Mouse (Mus musculus): ENCODE results near the gene Scube2.

Gene Scube2

DNA sequence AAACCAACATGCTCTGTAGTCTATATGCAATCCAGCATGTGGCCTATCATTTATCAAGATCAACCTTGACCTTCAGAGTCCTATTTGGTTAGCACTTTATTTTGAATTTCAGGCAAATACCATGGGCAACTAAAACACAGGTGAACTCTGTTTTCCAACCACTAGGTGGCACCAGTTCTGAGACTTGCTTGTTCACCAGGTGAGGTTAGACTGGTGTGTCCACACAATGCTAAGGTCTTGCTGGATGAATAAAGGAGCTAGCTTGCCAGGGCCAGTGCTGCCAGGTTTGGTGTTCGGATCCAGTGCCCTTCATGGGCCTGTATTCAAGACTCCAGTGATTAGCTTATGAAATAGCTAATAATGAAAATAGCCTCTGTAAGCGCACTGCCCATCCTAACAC is 72.7 kb downstream of the Scube2 start:
- peak; percentile 72 for DNase-seq

DNA sequence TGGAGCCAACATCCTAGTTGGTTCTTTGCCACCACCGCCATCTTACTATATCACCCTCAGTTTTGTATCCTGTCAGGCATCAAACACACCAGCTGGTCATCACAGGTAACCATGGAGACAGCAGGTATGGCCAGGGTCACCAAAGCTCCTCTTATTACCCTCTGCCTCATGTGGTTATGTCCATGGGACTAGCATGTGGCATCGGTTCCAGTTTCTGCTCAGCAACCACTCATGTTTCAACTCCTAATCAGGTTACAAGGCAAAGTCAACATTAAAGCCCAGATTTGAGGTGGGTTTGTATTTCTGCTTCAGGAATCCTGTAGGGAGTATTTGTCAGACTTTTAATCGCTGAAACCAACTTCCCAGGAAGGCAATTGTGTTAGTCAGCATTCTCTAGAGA is 74.7 kb downstream of the Scube2 start:
- DNase-seq = no peak

DNA sequence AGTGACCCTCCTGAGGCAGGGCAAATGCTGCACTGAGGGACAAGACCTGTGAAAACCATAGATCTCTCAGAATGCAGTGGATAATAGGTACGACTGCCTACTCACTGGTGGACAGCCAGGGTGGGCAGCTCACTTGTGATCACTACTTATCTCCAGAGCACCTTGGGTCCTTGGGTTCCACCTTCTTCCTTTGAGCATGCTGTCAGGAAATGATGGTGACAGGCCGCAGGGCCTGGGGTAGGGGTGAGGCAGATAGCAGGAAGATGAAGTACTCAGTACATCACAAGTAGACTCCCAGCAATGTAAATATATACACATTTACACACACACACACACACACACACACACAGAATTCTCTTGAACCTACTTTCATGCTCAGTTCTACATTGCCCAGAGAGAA is 77.6 kb downstream of the Scube2 start:
- no peak for DNase-seq

DNA sequence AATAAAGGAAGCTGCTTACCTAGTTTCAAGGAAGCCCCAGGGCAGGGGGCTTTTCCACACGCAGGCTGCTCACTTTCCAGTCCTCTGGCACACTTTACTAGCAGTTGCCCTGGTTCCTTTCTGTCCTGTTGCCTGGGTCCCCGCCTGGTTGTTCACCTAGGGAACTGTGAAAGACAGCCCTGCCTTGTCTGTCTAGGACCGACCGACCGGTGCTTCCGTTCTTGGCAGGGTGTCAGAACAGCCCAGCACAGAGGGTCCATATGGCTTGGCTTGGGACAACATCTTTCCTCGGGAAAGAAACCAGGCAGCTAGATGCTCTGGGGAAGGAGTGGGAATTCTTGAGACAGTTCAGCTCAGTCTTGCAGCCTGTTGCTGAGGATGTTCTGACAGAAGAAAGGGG is 82.2 kb downstream of the Scube2 start:
- DNase-seq = no peak

DNA sequence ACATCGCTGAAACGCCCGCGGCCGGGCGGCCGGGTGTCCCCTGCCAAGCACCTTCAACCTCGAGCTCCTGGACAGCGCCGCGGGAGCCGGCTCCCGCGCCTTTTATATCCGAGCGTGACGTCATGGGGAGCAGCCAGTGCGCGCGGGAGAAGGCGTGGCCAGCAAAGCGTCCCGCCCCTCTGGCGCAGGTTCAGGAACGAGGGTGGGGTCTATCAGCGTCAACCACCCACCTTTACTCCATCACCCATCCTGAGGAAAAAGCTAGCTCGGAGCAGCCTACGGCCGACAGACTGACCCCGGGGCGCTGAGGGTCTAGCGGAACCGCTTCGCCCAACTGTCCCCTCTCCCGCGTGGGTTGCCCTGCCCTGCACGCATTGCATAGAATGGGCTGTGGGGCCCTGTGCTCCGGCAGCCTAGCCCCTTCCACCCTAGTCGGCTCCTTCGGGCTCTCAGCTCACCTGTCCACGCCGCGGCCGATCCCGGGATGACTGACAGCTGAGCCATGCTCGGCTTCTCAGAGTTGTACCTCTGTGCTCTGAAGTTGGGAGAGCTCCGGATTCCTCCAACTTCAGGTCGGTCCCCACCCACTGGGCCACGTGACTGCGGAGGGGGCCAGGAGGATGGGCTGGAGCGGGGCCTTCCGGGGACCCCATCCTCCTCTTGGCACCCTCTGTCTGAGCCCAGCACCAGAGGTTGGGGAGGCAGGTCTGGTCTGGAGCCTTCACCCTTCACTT is 83.8 kb downstream of the Scube2 start, which contains the start of gene Nrip3:
Nrip3 (minus strand) TSS at position 556 of the 734 bp plus-strand sequence.
- peak; percentile 80 for DNase-seq

DNA sequence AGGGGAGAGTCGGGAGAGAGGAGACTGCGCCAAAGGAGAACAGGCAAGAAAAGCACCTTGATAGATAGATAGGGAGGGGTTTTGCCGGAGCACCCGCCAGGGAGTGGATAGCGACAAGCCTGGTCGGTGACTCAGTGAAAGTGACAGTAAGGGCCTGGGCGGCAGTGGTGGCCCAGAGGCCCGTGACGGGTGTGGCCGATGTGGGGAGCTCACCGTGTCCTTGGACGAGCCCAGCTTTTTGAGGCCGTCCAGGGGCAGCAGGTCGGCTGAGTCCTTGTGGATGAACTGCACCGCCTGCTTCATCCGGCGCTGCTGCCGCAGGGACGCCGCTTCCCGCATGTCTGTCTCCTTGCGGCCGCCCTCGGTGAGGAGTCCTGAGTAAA is 84.4 kb downstream of the Scube2 start:
- no peak for DNase-seq

DNA sequence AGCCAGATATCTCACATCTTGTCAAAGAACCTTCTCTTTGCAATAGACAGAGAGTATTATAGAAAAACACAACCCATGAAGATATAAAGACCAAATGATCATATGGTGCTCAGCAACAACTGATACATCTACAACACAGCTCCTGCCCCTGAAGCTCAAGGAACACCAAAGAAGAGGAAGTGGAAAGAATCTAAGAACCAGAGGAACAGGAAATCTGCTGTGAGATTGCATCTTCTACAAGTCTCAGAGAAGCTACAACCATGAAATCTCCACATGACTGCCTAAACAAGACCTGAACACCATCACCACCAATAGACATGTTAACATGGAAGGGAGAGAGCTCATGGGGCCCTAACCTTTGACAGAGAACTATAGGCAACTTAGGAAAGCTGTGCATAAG is 93.2 kb downstream of the Scube2 start:
- no peak for DNase-seq

DNA sequence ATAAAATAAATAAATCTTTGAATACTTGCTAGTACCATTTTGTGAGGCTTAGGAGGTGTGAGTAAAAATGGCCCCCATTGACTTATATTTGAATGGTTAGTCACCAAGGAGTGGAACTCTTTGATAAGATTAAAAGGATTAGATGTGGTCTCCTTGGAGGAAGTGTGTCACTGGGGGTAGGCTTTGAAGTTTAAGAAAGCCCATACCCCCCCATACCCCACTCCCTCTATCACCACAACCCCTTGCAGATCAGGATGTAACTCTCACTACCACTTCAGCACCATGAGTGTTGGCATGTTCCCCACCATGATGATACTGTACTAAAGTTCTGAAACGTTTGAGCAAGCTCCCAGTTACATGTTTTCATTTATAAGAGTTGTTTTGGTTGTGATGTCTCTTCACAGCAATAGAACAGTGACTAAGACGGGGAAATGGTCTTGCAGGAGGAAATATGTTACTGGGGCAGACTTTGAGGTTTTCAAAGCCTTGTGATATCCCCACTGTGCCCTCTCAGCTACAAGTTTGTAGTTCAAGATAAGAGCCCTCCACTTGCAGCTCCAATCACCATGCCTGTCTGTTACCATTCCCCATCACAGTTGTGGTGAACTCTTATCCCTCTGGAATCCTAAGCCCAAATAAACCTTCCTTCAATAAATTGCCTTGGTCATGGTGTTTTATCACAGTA is 96.6 kb downstream of the Scube2 start:
- no peak for DNase-seq

DNA sequence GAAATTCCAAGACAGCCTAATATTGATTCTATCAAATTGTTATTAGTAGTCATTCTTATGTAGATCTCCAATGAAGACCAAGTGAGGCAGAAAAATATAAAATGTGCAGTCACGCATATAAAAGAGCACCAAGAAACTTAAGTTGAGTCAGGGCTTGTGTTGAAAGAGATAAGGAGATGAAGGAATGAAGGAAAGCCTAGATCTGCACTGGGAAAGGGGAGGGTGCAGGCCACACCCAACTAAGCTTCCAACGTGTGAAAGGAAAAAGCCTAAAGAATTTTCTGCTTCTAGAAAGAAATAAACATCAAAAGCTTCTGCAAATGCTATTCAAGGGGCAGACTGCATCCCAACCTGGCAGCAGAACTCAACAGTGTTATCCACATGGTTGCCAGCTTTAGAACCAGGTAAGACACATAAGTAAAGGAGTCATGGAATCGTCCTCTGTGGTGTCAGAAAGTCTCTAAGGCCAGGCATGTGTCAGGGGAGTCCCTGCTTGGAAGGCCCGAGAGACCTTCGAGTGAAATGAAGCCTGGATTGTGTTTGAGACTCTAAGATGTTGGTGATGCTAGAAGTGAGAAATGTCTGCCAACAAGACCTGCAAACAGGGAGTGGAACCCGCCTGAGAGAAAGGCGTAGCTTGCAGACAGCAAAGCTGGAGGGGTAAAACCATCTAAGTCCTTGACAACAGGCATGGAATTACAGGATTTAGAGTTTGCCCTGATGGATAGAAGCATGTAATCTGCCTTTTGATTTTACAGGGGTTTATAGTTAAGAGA is 97.7 kb downstream of the Scube2 start:
- DNase-seq = no peak

DNA sequence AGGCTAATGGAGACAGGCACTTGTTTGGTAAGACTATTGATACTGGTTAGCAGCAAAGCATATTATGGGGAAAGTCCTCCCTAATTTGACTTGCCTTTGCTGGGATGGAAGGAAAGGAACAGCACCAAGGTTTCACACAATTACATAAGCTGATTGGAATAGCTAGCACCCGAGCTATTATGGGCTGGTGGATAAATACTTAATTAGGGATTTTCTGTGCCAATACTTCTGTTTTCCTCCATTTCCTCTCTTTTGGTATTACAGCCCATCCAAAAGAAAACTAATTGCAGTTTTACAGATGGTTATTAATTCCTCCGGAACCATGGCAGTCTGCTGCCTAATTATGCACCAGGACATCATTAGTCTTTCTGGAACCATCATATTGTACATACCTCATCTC is 101.5 kb downstream of the Scube2 start:
- no peak for DNase-seq

DNA sequence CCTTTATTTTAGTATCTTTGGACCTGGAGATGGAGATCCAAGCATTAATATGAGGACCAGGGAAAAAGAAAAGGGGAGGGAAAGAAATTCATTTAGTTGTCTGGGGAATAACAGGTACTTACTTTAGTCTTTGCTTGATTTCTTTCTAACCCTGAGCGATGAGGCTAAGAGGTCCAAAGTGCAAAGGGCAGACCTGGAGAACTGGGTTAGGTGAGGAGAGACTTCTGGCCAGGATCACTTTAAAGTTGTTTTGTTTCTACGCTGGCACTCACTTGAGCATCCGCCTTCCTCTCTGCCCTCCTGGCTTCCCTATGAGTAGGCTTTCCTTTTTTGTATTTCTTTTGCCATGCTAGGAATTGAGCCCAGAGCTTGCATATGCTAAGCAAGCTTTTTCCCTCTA is 109.2 kb downstream of the Scube2 start:
- peak; percentile 46 for DNase-seq

DNA sequence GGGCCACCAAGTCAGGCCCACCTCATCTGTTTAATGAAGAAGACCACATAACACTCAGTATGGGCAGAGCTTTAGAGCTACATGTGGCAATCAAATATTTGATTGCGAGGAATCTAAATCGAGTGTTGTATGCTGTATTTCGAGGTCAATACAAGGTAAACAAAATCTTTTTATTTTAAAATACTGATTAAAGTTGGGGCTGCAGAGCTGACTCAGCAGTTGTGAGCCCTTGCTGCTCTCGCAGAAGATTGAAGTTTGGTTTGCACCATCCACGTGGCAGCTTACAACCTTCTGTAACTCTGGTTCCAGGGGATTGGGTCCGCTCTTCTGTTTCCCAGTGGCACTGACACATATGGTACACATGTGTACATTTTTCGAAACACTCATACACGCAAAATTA is 111.4 kb downstream of the Scube2 start:
- no peak for DNase-seq

DNA sequence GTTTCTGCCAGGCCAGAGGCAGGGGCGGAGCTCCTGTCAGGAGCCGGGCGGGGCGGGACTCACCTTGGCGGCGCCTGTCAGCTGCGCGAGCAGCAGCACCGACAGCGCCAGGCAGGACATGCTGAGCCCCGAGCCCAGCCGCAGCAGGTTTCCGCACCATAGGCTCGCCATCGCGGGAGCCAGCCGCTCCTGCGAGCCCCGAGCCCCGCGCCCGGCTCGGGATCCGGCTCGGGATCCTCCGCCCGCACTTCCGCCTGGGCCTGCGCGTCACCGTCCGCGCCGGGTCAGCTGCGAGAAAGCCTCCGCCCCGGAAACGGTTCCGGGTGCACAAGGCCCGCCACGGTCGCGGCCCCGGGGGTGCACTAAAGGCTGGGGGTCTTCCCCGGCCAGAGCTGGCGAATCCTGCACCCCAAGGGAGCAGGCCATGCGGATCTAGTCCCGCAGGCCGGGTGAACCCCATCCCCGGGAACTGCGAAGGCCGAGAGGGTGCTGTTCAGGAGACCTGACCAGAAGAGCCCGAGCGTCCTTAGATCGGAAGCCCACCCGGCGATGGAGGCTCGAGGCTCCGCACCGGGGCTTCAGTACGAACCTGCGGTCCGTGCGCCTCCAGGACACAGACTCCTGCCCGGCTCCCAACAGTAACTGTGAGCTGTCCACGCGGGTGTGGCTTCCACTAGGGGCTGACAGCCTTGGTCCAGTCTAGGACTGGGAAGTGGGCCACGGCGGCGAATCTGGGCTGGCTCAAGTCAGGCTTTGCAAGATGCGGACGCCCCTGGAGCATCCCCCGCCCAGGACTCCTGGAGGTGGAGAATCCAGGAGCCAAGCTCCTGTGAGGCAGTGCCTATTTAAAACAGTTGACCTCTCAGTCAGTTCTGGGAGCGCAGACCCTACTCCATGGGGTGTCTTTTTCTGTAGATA is 113.2 kb downstream of the Scube2 start, which contains the start of gene Tmem9b:
Tmem9b (minus strand) TSS at position 868 of the 918 bp plus-strand sequence.
- DNase-seq = peak; percentile 91

DNA sequence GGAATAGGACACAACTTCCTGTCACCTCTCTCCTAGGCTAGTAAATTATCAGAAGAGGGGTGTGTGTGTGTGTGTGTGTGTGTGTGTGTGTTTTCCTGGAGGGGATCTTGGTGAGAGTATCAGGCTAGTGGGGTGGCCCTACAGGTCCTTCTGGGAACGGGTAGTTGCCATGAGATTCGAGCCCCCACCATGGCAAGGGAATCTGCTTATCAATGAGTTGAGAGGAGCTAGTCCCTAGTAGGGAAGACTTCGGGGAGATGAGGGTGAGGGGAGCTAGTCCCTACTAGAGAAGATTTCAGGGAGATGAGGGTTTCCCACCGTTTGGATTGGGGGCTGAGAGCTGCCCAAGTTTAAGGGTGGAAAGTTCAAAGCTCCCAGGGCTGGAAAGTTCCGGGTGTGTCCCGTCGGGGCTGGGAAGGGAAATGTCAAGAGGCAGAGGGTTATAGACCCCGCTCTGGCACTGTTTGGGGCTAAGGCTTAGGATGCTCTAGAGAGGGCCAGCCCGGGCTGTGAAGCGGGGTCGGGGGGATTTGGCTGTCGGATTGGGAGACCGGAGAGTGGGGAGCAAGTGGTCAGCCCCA is 114.0 kb downstream of the Scube2 start:
- peak; percentile 23 for DNase-seq

Measured in kidney, postnatal 14 days (tissue).